Mouse (Mus musculus) lung, postnatal 0 days (tissue): ENCODE measurements around the gene Prss43.
"Not testable (repeated sequence)": the region's sequence is repeated elsewhere in the genome, so short reads cannot be mapped to it uniquely, and the experiment has no call there.

Experiments used
- CTCF ChIP-seq: IDR thresholded peaks from 2 replicates; pipeline ENCODE4 v1.5.1; 2016; ENCODE audit warnings: antibody characterized with exemption, mild to moderate bottlenecking
- EP300 ChIP-seq: IDR thresholded peaks from 2 replicates; pipeline ENCODE4 v1.6.1; 2016; ENCODE audit warnings: antibody characterized with exemption, mild to moderate bottlenecking, control low read depth

- not testable (repeated sequence) for TF ChIP-seq CTCF, EP300
Observed at GRCm38 (mm10) chr9:110820546-110820945, 5.9 kb upstream of the Prss43 start.
